Mouse (Mus musculus): ENCODE data around the gene Tmem255b. TPM values are rescaled to one million over a fixed set of nuclear protein-coding genes. Genes with fewer than 3 reads are reported as not detected.

Gene Tmem255b
- total RNA-seq, 2 experiments from 2014 or later: 3.6 to 5.9 TPM

GRCm38 (mm10) chr8:13475892-13476291 lies 40.9 kb downstream of the Tmem255b start:
- intact Hi-C loops (cut with DNase I): no loop called here
- TF ChIP-seq CTCF (IDR thresholded peaks at IDR 0.05): peak; percentile 53
- H3K4me3 ChIP-seq: no peak overlapping the region
- H3K27ac ChIP-seq: no peak overlapping the region
- DNase-seq (ENCODE audit: extremely low spot score in 1 of 2, low spot score in 2 of 2): no peak

GRCm38 (mm10) chr8:13481089-13481554 lies 46.1 kb downstream of the Tmem255b start:
- H3K27ac ChIP-seq: no peak overlapping the region
- H3K4me3 ChIP-seq: no peak overlapping the region
- intact Hi-C loops (cut with DNase I): no loop called here
- no peak for DNase-seq (ENCODE audit: extremely low spot score in 1 of 2, low spot score in 2 of 2)
- no peak for TF ChIP-seq CTCF (IDR thresholded peaks at IDR 0.05)

GRCm38 (mm10) chr8:13481596-13481995 lies 46.6 kb downstream of the Tmem255b start:
- no peak for TF ChIP-seq CTCF (IDR thresholded peaks at IDR 0.05)
- Histone ChIP-seq H3K27ac (no peak overlapping the region), H3K4me3 (no peak overlapping the region)
- intact Hi-C loops (cut with DNase I): no loop called here
- no peak for DNase-seq (ENCODE audit: extremely low spot score in 1 of 2, low spot score in 2 of 2)

- DNase-seq (ENCODE audit: extremely low spot score in 1 of 2, low spot score in 2 of 2): no peak
- intact Hi-C loops (cut with DNase I): no loop called here
These were observed 47.3 kb downstream of the Tmem255b start for GRCm38 (mm10) chr8:13482101-13482801.

GRCm38 (mm10) chr8:13483191-13483590 lies 48.2 kb downstream of the Tmem255b start:
- TF ChIP-seq CTCF (IDR thresholded peaks at IDR 0.05): no peak
- Histone ChIP-seq H3K4me3 (no peak overlapping the region), H3K27ac (no peak overlapping the region)
- no peak for DNase-seq (ENCODE audit: extremely low spot score in 1 of 2, low spot score in 2 of 2)
- intact Hi-C loops (cut with DNase I): no loop called here

More at GRCm38 (mm10) chr8:13482101-13482801, 47.3 kb downstream of the Tmem255b start:
- Histone ChIP-seq H3K4me3 (no peak overlapping the region), H3K27ac (no peak overlapping the region)
- no peak for TF ChIP-seq CTCF (IDR thresholded peaks at IDR 0.05)

- DNase-seq (ENCODE audit: extremely low spot score in 1 of 2, low spot score in 2 of 2): no peak
- no peak overlapping the region for H3K27ac ChIP-seq
- TF ChIP-seq CTCF (IDR thresholded peaks at IDR 0.05): no peak
- H3K4me3 ChIP-seq: no peak overlapping the region
- intact Hi-C loops (cut with DNase I): no loop called here
These were observed 54.4 kb downstream of the Tmem255b start for GRCm38 (mm10) chr8:13489351-13489750.

- Histone ChIP-seq H3K27ac (no peak overlapping the region), H3K4me3 (no peak overlapping the region)
- TF ChIP-seq CTCF (IDR thresholded peaks at IDR 0.05): no peak
- intact Hi-C loops (cut with DNase I): no loop called here
- no peak for DNase-seq (ENCODE audit: extremely low spot score in 1 of 2, low spot score in 2 of 2)
These were observed 55.3 kb downstream of the Tmem255b start for GRCm38 (mm10) chr8:13489986-13490910.

- DNase-seq (ENCODE audit: extremely low spot score in 1 of 2, low spot score in 2 of 2): no peak
- intact Hi-C loops (cut with DNase I): loop anchor here (2.0 kb wide), 1 partner anchor 51 kb away; no protein-coding TSS in a partner anchor
- Histone ChIP-seq H3K27ac (no peak overlapping the region), H3K4me3 (no peak overlapping the region)
- TF ChIP-seq CTCF (IDR thresholded peaks at IDR 0.05): no peak
These were observed 56.6 kb downstream of the Tmem255b start for GRCm38 (mm10) chr8:13491491-13492010.

- peak overlapping the region; percentile 23; the same call in 1 of the 2 replicates for H3K4me3 ChIP-seq
- H3K27ac ChIP-seq: no peak overlapping the region
- no peak for TF ChIP-seq CTCF (IDR thresholded peaks at IDR 0.05)
- no peak for DNase-seq (ENCODE audit: extremely low spot score in 1 of 2, low spot score in 2 of 2)
- intact Hi-C loops (cut with DNase I): loop anchor here (2.0 kb wide), 1 partner anchor 50 kb away; no protein-coding TSS in a partner anchor
These were observed 57.4 kb downstream of the Tmem255b start for GRCm38 (mm10) chr8:13492198-13492995.

GRCm38 (mm10) chr8:13493011-13493410 lies 58.0 kb downstream of the Tmem255b start:
- no peak for TF ChIP-seq CTCF (IDR thresholded peaks at IDR 0.05)
- Histone ChIP-seq H3K27ac (peak overlapping the region; percentile 92; the same call in 1 of the 2 replicates), H3K4me3 (peak overlapping the region; percentile 82)
- DNase-seq (ENCODE audit: extremely low spot score in 1 of 2, low spot score in 2 of 2): no peak
- intact Hi-C loops (cut with DNase I): loop anchor here (2.0 kb wide), 1 partner anchor 50 kb away; no protein-coding TSS in a partner anchor
